Mouse (Mus musculus): ENCODE measurements around the gene Gga3. TPM values are rescaled to one million over a fixed set of nuclear protein-coding genes. Genes with fewer than 3 reads are reported as not detected.
A peak's percentile ranks its signal among the peaks of the same experiment; 100 is the strongest.

Gga3 gene
- polyA plus RNA-seq, 1 experiment: 102 TPM

DNA sequence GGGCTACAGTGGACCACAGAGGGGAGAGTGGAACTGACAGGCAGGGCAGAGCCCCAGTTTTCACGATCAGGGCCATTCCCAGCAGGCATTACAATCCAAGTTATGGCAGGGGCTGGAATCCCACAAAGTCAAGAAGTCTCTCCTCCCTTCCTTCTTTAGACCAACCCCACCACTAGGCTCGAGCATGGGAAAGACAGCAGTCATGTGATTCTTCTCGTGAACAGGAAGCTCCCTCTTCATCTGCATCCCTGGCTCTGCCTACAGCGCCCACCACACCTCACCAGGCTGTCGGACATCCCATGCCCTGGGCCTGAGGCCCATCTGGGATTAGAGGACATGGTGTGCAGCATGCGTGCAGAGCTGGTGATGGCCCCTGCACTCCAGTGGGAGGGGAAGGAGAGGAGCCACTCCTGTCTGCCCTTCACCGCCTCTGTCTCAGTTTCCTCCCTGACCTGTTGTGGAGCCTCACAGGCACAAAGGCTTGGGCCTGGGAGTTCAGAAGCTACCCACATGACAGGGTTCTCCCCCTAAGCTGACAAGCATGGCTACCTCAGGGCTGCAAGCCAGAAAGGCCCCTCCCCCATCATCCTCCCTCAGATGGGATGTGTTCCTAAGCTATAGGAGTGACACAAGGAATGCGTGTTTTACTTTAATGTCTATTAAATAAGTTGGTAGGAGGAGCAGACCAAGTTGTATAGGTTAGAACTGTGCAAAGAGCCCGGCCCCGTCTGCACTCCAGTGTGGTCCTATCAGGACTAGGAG, 10.7 kb upstream of the Gga3 start:
- WGBS: 86% methylated on average over 10 of the region's 10 CpGs
- no peak overlapping the region for H3K4me3 ChIP-seq (ENCODE audit: control insufficient read depth, insufficient read depth, low read length)

DNA sequence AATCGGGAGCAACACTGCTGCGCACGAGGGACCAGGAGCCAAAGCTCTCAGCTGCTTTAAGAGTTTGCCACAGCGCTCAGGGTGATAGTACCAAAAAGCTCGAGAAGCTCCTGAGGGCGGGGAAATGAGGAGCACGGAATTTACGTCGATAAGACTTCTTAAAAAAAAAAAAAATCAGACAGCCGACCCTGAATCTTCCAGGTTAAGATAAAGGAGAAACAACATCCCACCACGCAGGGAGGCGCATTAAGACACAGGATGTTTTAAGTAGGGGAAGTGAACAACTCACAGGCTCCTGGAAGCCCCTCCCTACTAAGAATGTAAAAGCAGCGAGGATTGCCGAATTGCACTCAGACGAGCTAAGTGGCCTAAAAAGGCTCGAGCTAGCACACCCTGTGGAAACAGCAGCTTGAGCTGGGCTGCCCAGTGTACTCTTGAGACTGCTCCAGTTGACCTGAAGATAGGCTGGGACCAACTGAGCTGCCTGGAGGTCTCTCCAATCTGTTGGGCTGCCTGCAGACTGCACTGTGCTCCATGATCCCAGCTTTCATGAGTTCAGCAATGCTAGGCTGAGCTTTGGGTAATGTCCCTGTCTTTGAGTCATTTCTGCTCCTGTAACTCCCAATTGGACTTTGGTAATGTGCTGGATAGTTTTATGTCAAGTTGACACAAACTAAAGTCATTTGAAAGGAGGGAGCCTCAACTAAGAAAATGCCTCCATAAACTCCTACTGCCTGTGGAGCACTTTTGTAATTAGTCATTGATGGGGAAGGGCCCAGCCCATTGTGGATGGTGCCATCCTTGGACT, 9.5 kb upstream of the Gga3 start:
- H3K4me1 ChIP-seq (replicated peaks; ENCODE audit: control insufficient read depth, insufficient read depth, low read length): peaks cover 17% of the 10 kb centered on the region
- DNase-seq: peak; percentile 49
- WGBS: under 1% methylated on average over 16 of the region's 16 CpGs

More for the DNA sequence above, 10.7 kb upstream of the Gga3 start:
- Histone ChIP-seq H3K27me3 (ENCODE audit: control insufficient read depth, insufficient read depth, low read length) (no peaks in the 10 kb centered on the region), H3K27ac (ENCODE audit: control insufficient read depth, insufficient read depth, low read length) (no peak overlapping the region), H3K36me3 (ENCODE audit: control insufficient read depth, insufficient read depth, low read length) (no peaks in the 10 kb centered on the region; the same call in 1 of the 2 replicates), H3K4me1 (replicated peaks; ENCODE audit: control insufficient read depth, insufficient read depth, low read length) (peaks cover 17% of the 10 kb centered on the region)
- DNase-seq: no peak
- TF ChIP-seq POLR2A (IDR thresholded peaks at IDR 0.05; ENCODE audit: control insufficient read depth, extremely low read depth, insufficient read depth, low read length, poor library complexity) (no peak), CTCF (IDR thresholded peaks at IDR 0.05; ENCODE audit: borderline replicate concordance, control insufficient read depth, extremely low read depth, insufficient read depth, low read length, poor library complexity) (no peak)

DNA sequence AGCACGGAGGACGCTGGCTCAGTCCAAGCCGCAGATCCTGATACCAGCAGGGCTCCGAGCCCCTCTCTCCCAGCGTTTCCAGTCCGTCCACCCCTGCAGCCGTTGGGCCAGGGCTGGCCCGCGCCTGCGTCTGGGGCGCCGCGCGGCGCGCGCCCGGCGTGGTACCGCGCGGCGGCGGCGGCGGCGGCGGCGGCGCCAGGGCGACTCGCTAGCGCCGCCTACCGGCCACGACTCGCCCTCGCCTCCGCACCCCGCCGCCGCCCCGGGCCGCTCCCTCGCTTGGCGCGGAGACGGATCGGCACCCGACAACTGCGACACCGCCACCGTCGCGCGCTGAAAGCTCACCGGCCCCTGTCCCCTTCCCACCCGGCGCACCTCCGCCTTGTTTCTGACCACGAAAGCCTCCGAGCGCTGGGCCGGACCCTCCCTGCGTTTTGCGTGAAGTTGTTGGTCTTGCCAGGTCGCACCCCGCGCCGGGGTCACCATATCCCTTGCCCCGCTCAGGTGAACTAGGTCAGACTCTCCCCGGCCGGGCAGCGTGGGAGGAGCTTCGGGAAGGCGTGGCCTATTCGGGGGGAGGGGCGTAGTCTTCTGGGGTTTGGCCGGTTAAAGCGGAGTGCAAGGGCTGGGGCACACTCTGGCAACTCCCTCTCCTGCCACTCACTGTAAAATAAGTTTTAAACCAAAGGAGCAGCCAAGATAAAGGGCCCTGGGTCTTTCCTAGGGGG, 8.7 kb upstream of the Gga3 start, which contains the start of gene Mif4gd:
Gene Mif4gd (minus strand): TSS at position 560 of the 728 bp plus-strand sequence.
- peak; percentile 98 for DNase-seq
- peak; percentile 85 for TF ChIP-seq CTCF (IDR thresholded peaks at IDR 0.05; ENCODE audit: borderline replicate concordance, control insufficient read depth, extremely low read depth, insufficient read depth, low read length, poor library complexity)
- peak; percentile 74 for TF ChIP-seq POLR2A (IDR thresholded peaks at IDR 0.05; ENCODE audit: control insufficient read depth, extremely low read depth, insufficient read depth, low read length, poor library complexity)
- Histone ChIP-seq H3K27me3 (ENCODE audit: control insufficient read depth, insufficient read depth, low read length) (no peaks in the 10 kb centered on the region), H3K4me1 (replicated peaks; ENCODE audit: control insufficient read depth, insufficient read depth, low read length) (peaks cover 17% of the 10 kb centered on the region), H3K36me3 (ENCODE audit: control insufficient read depth, insufficient read depth, low read length) (peaks cover 12% of the 10 kb centered on the region), H3K4me3 (ENCODE audit: control insufficient read depth, insufficient read depth, low read length) (peak within 1 kb of the TSS; percentile 60), H3K27ac (ENCODE audit: control insufficient read depth, insufficient read depth, low read length) (peak within 1 kb of the TSS; percentile 67)
- under 1% methylated on average over 79 of the region's 80 CpGs for WGBS

More for the DNA sequence above, 9.5 kb upstream of the Gga3 start:
- Histone ChIP-seq H3K27ac (ENCODE audit: control insufficient read depth, insufficient read depth, low read length) (peak overlapping the region; percentile 67), H3K27me3 (ENCODE audit: control insufficient read depth, insufficient read depth, low read length) (no peaks in the 10 kb centered on the region), H3K36me3 (ENCODE audit: control insufficient read depth, insufficient read depth, low read length) (peaks cover 9% of the 10 kb centered on the region), H3K4me3 (ENCODE audit: control insufficient read depth, insufficient read depth, low read length) (peak overlapping the region; percentile 60)
- TF ChIP-seq POLR2A (IDR thresholded peaks at IDR 0.05; ENCODE audit: control insufficient read depth, extremely low read depth, insufficient read depth, low read length, poor library complexity): no peak
- no peak for TF ChIP-seq CTCF (IDR thresholded peaks at IDR 0.05; ENCODE audit: borderline replicate concordance, control insufficient read depth, extremely low read depth, insufficient read depth, low read length, poor library complexity)

DNA sequence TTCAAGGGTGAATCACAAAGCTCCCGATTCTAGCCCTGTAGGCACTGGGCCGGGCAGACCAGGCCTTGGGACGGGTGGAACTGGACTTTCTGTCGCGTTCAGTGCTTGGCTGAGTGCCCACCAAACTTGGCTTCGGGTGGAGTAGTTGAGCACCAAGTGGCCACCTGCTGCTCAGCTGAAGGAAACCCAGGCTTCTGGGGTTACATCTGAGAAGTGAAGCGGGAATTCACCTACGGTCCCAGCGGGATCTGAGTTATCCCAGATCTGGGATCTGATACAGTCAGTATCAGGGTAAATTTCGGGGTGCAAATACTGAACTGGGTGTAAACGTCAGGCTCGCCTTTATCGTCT, 8.2 kb upstream of the Gga3 start:
- Histone ChIP-seq H3K27ac (ENCODE audit: control insufficient read depth, insufficient read depth, low read length) (peak overlapping the region; percentile 11; the same call in 1 of the 2 replicates), H3K27me3 (ENCODE audit: control insufficient read depth, insufficient read depth, low read length) (no peaks in the 10 kb centered on the region), H3K4me1 (replicated peaks; ENCODE audit: control insufficient read depth, insufficient read depth, low read length) (peaks cover 17% of the 10 kb centered on the region), H3K36me3 (ENCODE audit: control insufficient read depth, insufficient read depth, low read length) (peaks cover 18% of the 10 kb centered on the region), H3K4me3 (ENCODE audit: control insufficient read depth, insufficient read depth, low read length) (peak overlapping the region; percentile 60)
- TF ChIP-seq POLR2A (IDR thresholded peaks at IDR 0.05; ENCODE audit: control insufficient read depth, extremely low read depth, insufficient read depth, low read length, poor library complexity) (no peak), CTCF (IDR thresholded peaks at IDR 0.05; ENCODE audit: borderline replicate concordance, control insufficient read depth, extremely low read depth, insufficient read depth, low read length, poor library complexity) (no peak)
- DNase-seq: peak; percentile 40
- WGBS: 2% methylated on average over 13 of the region's 13 CpGs

DNA sequence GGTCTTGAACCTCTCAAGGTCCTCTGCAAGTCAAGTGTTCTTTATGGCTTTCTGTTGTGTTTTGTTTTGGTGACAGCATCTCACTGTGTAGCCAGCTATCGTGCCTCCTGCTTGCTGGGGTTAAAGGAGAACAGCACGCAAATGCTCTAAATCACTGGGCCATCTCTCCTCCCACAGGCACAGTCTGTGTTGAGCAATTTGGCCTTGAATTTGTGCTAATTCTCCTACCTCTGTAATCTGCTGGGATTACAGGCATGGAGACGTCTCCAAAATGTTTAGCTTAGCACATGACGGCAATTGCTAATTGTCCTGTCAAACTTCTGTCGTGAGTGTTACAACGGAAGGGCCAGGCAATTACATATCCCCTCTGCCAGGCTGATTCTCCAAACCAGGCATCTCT, 7.3 kb upstream of the Gga3 start:
- TF ChIP-seq POLR2A (IDR thresholded peaks at IDR 0.05; ENCODE audit: control insufficient read depth, extremely low read depth, insufficient read depth, low read length, poor library complexity): no peak
- TF ChIP-seq CTCF (IDR thresholded peaks at IDR 0.05; ENCODE audit: borderline replicate concordance, control insufficient read depth, extremely low read depth, insufficient read depth, low read length, poor library complexity): no peak
- H3K27me3 ChIP-seq (ENCODE audit: control insufficient read depth, insufficient read depth, low read length): no peaks in the 10 kb centered on the region

DNA sequence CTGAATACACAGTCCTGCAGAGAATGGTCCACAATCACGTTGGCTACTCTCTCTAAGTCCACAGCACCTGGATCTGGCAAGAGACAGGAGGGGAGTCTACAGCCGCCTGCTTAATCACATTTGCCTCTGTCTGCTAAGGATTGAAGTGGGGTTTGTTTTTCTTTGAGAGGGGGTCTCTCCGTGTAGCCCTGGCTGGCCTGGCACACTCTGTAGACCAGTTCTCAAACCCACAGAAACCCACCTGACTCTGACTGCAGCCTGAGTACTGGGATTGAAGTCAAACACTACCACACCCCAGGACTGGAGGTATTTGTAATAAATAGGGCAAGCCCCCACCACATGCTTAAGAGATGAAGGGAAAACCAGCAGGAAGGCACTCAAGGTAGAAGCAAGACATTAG, 5.7 kb upstream of the Gga3 start:
- no peak for DNase-seq
- 94% methylated on average over 3 of the region's 3 CpGs for WGBS
- peaks cover 22% of the 10 kb centered on the region for H3K36me3 ChIP-seq (ENCODE audit: control insufficient read depth, insufficient read depth, low read length)
- H3K4me1 ChIP-seq (replicated peaks; ENCODE audit: control insufficient read depth, insufficient read depth, low read length): peaks cover 22% of the 10 kb centered on the region
- H3K27me3 ChIP-seq (ENCODE audit: control insufficient read depth, insufficient read depth, low read length): no peaks in the 10 kb centered on the region
- no peak overlapping the region for H3K4me3 ChIP-seq (ENCODE audit: control insufficient read depth, insufficient read depth, low read length)
- no peak overlapping the region for H3K27ac ChIP-seq (ENCODE audit: control insufficient read depth, insufficient read depth, low read length)
- no peak for TF ChIP-seq POLR2A (IDR thresholded peaks at IDR 0.05; ENCODE audit: control insufficient read depth, extremely low read depth, insufficient read depth, low read length, poor library complexity)
- TF ChIP-seq CTCF (IDR thresholded peaks at IDR 0.05; ENCODE audit: borderline replicate concordance, control insufficient read depth, extremely low read depth, insufficient read depth, low read length, poor library complexity): no peak

More for the DNA sequence above, 7.3 kb upstream of the Gga3 start:
- H3K27ac ChIP-seq (ENCODE audit: control insufficient read depth, insufficient read depth, low read length): no peak overlapping the region
- H3K4me1 ChIP-seq (replicated peaks; ENCODE audit: control insufficient read depth, insufficient read depth, low read length): peaks cover 17% of the 10 kb centered on the region
- 95% methylated on average over 6 of the region's 6 CpGs for WGBS
- peaks cover 22% of the 10 kb centered on the region for H3K36me3 ChIP-seq (ENCODE audit: control insufficient read depth, insufficient read depth, low read length)
- no peak overlapping the region for H3K4me3 ChIP-seq (ENCODE audit: control insufficient read depth, insufficient read depth, low read length)
- no peak for DNase-seq

All from thymus, adult 2 months (tissue).